Mouse (Mus musculus): Measurements from ENCODE around the gene Ccdc126.

Ccdc126 gene

GRCm38 (mm10) chr6:49343737-49344469, 24.8 kb downstream of the Ccdc126 start:
- DNase-seq (ENCODE audit: low spot score in 2 of 2), result no peak

DNA sequence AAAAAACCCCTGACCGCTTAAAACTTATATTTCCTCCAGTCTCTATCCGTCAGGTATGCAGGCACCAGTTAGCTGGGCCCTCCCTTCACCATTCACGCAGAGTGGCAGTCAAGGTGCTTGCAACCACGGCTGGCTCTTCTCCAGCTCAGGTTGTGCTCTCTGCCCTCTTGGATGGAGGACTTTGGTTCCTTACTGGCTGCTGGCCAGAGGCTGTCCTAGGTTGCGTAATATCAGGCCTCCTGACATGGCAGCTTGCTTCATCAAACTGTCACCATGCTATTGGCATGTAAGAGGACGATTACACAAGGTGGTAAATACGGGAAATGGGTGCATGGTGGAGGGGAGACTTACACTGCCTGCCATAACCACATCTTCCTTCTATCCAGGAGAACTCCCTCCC, 30.8 kb downstream of the Ccdc126 start:
- DNase-seq (ENCODE audit: low spot score in 2 of 2), result no peak

- DNase-seq (ENCODE audit: low spot score in 2 of 2), result no peak
Observed at GRCm38 (mm10) chr6:49354613-49355012, 35.5 kb downstream of the Ccdc126 start.

DNA sequence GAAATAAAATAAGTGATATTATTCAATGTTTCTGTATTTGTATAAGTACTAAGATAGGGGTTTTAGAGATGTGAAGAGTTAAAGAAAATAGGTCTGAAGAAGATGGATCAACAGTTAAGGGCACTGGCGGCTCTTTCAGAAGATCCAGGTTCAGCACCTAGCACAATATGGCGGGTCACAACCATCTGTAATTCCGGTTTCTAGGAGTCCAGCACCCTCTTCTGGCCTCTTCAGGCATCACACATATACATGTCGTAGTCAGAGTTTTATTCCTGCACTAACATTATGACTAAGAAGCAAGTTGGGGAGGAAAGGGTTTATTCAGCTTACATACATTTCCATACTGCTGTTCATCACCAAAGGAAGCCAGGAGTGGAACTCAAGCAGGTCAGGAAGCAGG, 36.1 kb downstream of the Ccdc126 start:
- no peak for DNase-seq (ENCODE audit: low spot score in 2 of 2)

DNA sequence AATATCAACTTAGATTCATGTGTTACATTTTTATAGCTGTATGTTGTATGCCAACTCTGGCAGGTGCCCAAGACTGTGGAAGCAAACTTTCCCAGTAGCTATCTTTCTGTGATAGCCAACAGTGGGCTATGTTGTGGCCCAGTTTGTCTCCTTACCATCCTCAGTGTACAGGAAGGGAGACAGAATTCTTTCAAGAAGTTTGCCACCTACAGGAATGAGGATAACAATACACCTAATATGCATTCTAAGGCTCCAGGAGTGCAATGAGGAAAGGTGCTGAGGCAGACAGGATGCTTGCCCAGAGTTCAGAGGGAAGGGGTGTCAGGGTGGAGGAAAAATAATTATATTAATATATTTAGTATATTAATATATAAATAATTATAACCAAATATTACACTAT, 41.3 kb downstream of the Ccdc126 start:
- no peak for DNase-seq (ENCODE audit: low spot score in 2 of 2)

- peak; percentile 80 to 86 for DNase-seq (ENCODE audit: low spot score in 2 of 2)
Observed at GRCm38 (mm10) chr6:49367159-49368054, 48.3 kb downstream of the Ccdc126 start, which contains the start of gene Fam221a. Fam221a (plus strand) TSS chr6:49367739.

- no peak for DNase-seq (ENCODE audit: low spot score in 2 of 2)
Observed at GRCm38 (mm10) chr6:49368212-49368611, 49.1 kb downstream of the Ccdc126 start.

- DNase-seq (ENCODE audit: low spot score in 2 of 2), result no peak
Observed at GRCm38 (mm10) chr6:49372705-49373104, 53.6 kb downstream of the Ccdc126 start.

DNA sequence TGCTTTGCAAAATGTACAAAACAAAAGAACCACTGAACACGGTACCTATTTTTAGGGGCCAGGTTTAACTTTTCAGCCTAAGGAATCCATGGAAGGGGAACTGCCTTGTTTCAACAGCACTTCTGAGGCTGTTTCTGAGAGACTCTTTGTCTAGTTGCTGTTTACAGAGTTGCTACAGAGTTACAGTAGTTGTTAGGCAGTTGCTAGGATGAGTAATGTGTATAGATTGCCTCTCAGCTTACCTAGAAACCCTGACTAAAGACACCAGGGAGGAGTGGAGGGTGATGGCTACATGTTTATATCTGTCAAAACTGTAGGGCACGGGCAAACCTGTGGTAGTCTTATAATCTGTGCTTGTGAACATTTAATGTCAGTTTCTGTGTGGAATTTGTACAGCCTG, 54.9 kb downstream of the Ccdc126 start:
- DNase-seq (ENCODE audit: low spot score in 2 of 2), result no peak

DNA sequence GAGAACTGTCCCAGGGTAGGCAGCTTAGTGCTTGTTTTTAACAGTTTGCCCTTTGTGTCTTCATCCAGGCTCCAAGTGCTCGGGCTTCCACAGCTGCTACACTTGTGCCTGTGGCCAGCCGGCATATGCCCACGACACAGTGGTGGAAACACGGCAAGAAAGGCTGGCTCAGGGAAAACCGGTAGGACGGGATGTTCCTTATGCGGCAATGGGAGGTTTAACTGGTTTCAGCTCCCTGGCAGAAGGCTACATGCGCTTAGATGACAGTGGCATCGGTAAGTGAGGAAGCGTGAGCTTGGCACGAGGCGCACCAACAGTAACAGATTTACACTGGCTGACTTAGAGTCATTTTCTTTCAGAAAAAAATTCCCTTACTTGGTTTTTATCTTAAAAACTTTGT, 59.3 kb downstream of the Ccdc126 start:
- no peak for DNase-seq (ENCODE audit: low spot score in 2 of 2)

All from natural killer cell, adult 2 months (primary cell).